Mouse (Mus musculus) embryo, embryonic 9.5 days (tissue): ENCODE measurements around the gene Zfp296.
"Not testable (repeated sequence)": the region's sequence is repeated elsewhere in the genome, so short reads cannot be mapped to it uniquely, and the experiment has no call there.

Experiments
- DNase-seq: peaks from one replicate; pipeline ENCODE4 v3.0.0-alpha.2; 2017; ENCODE audit errors: extremely low spot score

Zfp296 gene

GRCm38 (mm10) chr7:19562643-19563410 is 14.3 kb upstream of the Zfp296 start, which contains the start of gene Ppp1r37:
Gene Ppp1r37 (minus strand): TSS chr7:19563076.
- no peak for DNase-seq

DNA sequence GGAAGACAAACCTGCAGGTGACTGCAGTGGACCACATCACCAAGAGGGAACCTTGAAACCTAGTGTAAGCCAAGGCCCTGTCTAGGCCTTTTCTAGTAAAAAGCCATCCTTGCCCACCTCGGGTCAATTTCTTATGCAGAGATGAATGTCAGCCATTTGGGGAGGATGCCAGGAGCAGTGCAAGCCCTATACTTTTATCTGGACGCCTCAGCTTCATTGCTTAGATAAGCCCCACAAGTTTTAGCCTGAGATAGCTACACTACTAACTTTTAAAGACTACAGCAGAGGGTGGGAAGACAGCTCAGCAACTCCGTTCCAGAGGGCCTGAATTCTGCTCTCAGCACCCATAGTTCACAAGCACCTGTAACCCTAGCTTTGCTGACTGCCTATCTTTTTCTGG is 13.2 kb upstream of the Zfp296 start:
- DNase-seq = no peak

DNA sequence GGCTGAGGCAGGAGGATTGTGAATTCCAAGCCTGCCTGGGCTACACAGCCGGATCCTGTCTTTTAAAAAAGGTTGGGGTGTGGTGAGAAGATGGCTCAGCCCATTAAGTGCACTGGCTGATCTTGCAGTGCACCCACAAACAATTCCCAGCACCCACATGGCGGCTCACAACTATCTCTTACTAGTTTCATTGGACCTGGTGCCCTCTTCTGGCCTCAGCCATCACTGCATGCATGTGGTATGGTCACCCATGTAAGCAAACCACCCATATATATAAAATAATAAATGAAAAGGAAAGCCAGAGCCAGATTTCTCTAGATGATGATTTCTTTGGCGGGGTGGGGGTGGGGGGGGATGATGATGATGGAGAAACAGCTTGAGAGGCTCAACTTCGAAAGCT is 12.6 kb upstream of the Zfp296 start:
- DNase-seq = no peak

DNA sequence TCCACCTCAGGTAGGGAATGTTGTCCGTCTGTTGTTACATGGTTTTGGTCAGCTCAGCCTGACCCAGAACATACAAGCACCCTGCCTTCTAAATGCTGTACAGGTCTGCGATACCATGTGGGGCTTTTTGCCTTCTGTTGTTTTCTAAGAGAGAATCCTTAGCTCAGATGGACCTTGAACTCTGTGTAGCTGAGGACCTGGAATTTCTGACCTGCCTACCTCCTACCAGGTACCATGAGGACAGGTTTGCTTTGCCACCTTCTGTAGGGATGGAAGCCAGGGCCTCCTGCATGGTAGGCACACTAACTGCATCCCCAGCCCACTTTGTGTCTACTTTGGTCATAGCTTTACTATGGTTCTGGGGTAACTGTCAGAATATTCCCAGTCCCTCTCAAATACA is 11.3 kb upstream of the Zfp296 start:
- no peak for DNase-seq

DNA sequence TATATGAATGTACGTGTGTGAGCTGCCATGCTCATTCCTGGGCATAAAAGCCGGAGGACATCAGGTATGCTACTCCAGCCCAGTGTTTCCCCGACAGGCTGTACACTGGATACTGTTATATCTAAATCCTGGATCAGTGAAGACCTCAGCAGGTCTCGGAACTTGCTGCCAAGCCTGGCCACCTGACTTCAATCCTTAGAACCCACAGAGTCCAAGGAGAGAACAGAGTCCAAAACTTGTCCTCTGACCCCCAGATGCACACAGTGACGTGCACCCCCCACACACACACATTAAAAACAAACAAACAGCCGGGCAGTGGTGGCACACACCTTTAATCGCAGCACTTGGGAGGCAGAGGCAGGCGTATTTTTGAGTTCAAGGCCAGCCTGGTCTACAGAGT is 9.7 kb upstream of the Zfp296 start:
- DNase-seq = no peak

DNA sequence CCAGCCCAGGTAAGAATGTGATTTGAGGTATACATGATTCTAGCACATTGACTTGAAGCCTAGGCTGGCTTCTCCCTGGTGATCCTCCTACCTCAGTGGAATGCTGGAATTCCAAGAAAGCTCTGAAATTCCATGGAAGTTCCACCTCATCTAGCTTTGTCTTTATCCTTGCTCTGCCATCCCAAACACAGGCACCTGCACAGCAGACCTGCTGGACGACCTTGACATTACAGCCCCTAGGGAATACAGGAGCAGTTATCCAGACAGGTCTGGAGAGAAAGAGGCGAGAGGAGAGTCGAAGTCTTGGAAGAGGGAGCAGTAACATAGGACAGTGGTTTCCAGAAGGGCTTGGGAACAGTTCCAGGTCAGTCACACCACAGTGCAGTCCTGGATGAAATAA is 7.4 kb upstream of the Zfp296 start:
- DNase-seq = no peak

GRCm38 (mm10) chr7:19572926-19573775 is 3.9 kb upstream of the Zfp296 start:
- DNase-seq = peak; percentile 90

DNA sequence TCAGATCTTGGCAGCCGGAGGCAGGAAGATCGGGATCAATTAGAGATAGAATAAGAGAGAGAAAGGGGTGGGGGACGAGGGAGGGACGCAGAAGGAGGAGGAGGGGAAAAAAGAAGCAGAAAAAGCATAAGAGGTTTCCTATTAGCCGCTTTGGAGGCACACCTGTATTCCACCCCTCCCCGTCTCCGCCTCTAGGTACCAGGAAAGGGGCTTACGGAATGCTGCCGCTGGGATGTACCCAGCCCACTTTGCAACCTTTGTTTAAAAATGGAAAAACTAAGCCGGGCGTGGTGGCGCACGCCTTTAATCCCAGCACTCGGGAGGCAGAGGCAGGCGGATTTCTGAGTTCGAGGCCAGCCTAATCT is 3.3 kb upstream of the Zfp296 start:
- DNase-seq = no peak

GRCm38 (mm10) chr7:19575559-19575958 is 1.5 kb upstream of the Zfp296 start:
- no peak for DNase-seq

DNA sequence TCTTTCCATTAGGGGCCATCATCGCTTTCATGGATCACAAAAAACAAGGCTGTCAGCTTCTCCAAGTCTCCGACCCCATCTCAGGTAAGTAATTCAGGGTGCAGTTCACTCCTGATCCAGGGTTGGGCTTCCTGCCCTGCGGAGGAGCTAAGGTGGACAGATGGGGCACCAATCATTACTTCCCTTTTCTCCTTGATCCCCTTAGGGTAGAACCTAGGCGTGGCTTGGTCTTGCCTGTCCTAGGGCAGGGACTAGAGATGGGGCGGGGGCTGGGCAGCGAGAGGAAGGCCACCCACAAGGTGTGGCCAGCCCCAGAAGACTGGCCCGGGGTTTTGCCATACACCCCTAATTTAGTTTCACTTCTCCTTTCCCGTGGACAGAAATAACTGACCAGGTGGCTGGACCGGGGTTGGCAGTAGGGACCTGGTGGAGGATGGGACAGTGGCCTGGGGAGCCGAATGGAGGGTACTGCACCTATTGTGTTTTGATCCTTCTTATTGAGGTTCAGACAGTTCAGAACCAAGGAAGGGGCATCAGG is 859 bp downstream of the Zfp296 start:
- no peak for DNase-seq

GRCm38 (mm10) chr7:19578436-19578835 is 1.3 kb downstream of the Zfp296 start:
- no peak for DNase-seq

- no peak for DNase-seq
Observed at GRCm38 (mm10) chr7:19579751-19580150, 2.7 kb downstream of the Zfp296 start.

- no peak for DNase-seq
Observed at GRCm38 (mm10) chr7:19580634-19581033, 3.5 kb downstream of the Zfp296 start.

GRCm38 (mm10) chr7:19586269-19586668 is 9.2 kb downstream of the Zfp296 start:
- no peak for DNase-seq

DNA sequence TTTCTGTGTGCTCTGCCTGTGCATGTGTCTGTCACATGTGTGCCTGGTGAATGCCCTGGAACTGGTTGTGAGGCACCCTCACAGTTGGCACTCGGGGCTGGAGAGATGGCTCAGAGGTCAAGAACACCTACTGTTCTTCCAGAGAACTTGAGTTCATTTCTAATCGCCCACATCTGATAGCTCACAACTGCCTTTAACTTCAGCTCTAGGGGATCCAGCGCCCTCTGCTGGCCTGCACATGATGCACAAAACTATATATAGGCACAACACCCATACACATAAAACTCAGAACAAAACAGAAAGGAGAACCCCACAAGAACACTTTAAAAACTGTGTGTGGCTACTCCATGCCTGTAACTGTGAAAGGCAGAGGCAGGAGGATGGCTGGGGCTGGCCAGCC is 12.1 kb downstream of the Zfp296 start:
- no peak for DNase-seq

DNA sequence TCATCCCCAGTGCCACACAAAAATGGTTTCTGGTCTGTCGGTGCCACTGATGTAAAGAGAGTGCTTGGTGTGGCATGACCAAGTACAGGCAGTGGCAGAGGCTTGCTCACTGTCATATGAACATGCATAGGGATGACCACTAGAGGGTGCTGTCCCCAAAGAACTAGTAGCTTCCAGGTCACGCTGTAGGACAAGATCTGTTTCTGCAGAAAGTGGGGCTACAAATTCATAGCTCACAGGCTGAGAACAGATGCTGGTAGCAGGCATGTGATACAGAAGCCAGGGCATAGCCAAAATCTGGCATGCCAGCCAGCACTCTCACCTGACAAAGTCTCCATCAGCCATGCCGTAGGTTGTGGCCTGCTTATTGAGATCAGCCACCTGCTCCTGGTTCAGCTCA is 12.8 kb downstream of the Zfp296 start:
- DNase-seq = peak; percentile 71

DNA sequence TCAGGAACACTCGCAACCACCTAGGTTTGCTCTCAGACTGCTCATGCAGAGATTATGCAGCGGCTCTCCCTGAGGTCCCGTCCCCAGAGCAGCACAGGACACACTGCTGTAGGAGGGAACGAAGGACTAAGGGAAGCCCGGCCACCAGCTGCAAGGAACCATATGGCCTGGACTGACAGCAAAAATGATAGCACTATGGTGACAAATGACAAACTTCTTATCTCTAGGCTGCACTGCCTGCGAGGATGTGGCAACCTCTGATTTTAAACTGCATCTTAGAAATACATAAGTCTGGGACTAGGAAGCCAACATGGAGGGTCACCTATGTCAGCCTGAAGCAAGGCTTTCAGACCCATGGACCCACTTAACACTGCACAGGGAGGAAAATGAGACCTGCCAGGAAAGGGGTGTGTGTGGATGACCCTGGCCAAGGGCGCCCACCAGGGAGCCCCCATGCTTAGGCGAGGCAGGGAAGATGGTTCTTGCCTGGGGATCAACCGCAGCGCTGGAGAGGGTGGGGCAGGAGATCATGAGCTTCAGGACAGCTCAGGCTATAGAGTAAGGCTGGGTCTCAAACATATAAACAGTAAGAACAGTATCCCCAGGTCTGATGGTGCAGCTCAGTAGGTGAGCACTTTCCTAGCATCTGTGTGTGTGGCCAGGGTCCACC is 16.1 kb downstream of the Zfp296 start:
- DNase-seq = no peak

DNA sequence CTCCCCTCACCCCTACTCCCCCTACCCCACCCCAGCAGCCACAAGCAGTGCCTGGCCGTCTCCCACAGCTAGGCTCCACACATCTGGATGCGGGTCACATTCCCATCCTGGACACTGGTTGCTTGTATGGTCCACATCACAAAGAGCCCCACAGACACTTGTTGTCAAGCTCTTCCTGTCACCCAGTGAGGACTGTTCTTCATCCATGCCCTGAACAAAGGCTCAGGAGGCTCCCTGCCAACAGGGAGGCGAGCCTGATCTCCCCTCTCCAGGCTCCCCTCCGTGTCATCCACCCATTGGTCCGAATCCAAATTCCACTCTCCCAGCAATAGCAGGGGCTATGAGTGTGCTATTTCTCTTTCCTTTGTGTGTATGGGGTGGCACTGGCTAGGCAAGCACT is 23.5 kb downstream of the Zfp296 start:
- DNase-seq = no peak

DNA sequence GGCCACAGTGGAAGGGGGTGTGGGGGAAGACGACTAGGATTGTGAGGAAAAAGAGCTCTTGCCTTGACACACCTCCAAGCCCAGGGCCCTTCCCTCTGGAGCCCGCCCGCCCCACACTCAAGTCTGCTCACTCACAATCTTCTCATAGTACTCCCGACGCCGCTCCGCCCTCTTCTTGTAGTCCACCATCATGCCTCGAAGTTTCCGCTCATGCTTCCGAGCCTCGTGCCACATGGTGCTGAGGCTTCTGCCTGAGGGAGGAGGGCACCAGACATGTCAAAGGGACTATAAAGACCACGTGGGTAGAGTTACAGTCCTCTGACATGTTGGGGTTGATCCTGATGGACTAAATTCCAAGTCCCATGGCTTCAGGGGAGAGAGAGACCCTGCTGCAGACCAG is 26.0 kb downstream of the Zfp296 start:
- DNase-seq = no peak

GRCm38 (mm10) chr7:19603849-19604605 is 26.9 kb downstream of the Zfp296 start, which contains the start of gene Clasrp:
Gene Clasrp (minus strand): TSS chr7:19604486.
- DNase-seq = peak; percentile 95

- DNase-seq = not testable (repeated sequence)
Observed at GRCm38 (mm10) chr7:19604606-19605214, 27.6 kb downstream of the Zfp296 start.
